Mouse (Mus musculus) kidney, postnatal 10 days (tissue): ENCODE measurements at regions not wholly inside any gene's neighbourhood (a gene's known extent, or its start where the extent isn't known, plus 50 kb on each side); places are given as distances from the start of the nearest gene placed in this dataset.

Source experiments
- DNase-seq: peaks from one replicate; pipeline ENCODE4 v3.0.0; 2021; ENCODE audit warnings: mixed read lengths

GRCm38 (mm10) chr3:58318756-58319155 is 95.8 kb upstream of the Tsc22d2 start:
- peak; percentile 25 for DNase-seq

GRCm38 (mm10) chr3:58319463-58319862 is 95.1 kb upstream of the Tsc22d2 start:
- no peak for DNase-seq

- DNase-seq = no peak
These were observed 93.7 kb upstream of the Tsc22d2 start for GRCm38 (mm10) chr3:58320812-58321211.

- DNase-seq = no peak
These were observed 92.2 kb upstream of the Tsc22d2 start for GRCm38 (mm10) chr3:58322322-58322721.

GRCm38 (mm10) chr3:58327721-58328120 is 86.8 kb upstream of the Tsc22d2 start:
- DNase-seq = no peak

GRCm38 (mm10) chr3:58330186-58330585 is 84.3 kb upstream of the Tsc22d2 start:
- DNase-seq = peak; percentile 42

GRCm38 (mm10) chr3:58333997-58334396 is 80.5 kb upstream of the Tsc22d2 start:
- no peak for DNase-seq

- DNase-seq = no peak
These were observed 79.2 kb upstream of the Tsc22d2 start for GRCm38 (mm10) chr3:58335277-58335676.

GRCm38 (mm10) chr3:58336135-58336534 is 78.4 kb upstream of the Tsc22d2 start:
- no peak for DNase-seq

GRCm38 (mm10) chr3:58336590-58336989 is 77.9 kb upstream of the Tsc22d2 start:
- no peak for DNase-seq

- DNase-seq = no peak
These were observed 75.5 kb upstream of the Tsc22d2 start for GRCm38 (mm10) chr3:58338976-58339375.

GRCm38 (mm10) chr3:58342096-58342495 is 72.4 kb upstream of the Tsc22d2 start:
- DNase-seq = peak; percentile 25

GRCm38 (mm10) chr3:58362563-58362962 is 52.0 kb upstream of the Tsc22d2 start:
- no peak for DNase-seq

- no peak for DNase-seq
These were observed 50.0 kb upstream of the Tsc22d2 start for GRCm38 (mm10) chr3:58364526-58364925.
